22 mouse cellular contexts compared by ENCODE assay signal in genomic region chr4:136688113-136688512, GRCm38 (mm10).
DNase-seq lines count a peak whose midpoint lies in the region; ATAC-seq and TF ChIP-seq lines count a peak whose summit lies in the region.
"Had no signal": no experiment of that assay in that cellular context is flagged by ENCODE, and none has a peak within 500 bp of the region (broad histone marks: within the 10 kb centered on the region; RNA-seq: fewer than 3 reads in every experiment).

No protein-coding gene starts in this region.

- H3K79me2 ChIP-seq in heart, adult 2 months (replicated peaks; ENCODE audit: control insufficient read depth, insufficient read depth, low read length): no peaks in the 10 kb centered on the region

- no peak for TF ChIP-seq EP300 in stomach, postnatal 0 days (optimal IDR thresholded peaks at IDR 0.05)
- TF ChIP-seq EP300 in heart, adult 2 months (IDR thresholded peaks at IDR 0.05; ENCODE audit: insufficient read depth, low read depth, low read length): no peak

- H3K4me2 ChIP-seq in intestine, postnatal 0 days (replicated peaks; ENCODE audit: low read depth): no peak overlapping the region
- H3K4me2 ChIP-seq in intestine, embryonic 15.5 days (replicated peaks): no peak overlapping the region
- H3K4me2 ChIP-seq in midbrain, postnatal 0 days (ENCODE audit: low read depth, low read length, poor library complexity, severe bottlenecking): no peak overlapping the region
- H3K4me2 ChIP-seq in midbrain, embryonic 16.5 days (ENCODE audit: low read length): no peak overlapping the region
- no peak overlapping the region for H3K4me2 ChIP-seq in stomach, postnatal 0 days (replicated peaks; ENCODE audit: low read depth)
- H3K4me2 ChIP-seq: heart, embryonic 15.5 days; hindbrain, embryonic 13.5 days; limb, embryonic 15.5 days; liver, embryonic 15.5 days; neural tube, embryonic 15.5 days; stomach, embryonic 15.5 days had no signal

- H3K27me3 ChIP-seq in intestine, postnatal 0 days (replicated peaks; ENCODE audit: control insufficient read depth, insufficient read depth, low read length): no peaks in the 10 kb centered on the region
- no peaks in the 10 kb centered on the region for H3K27me3 ChIP-seq in intestine, embryonic 15.5 days (replicated peaks)
- H3K27me3 ChIP-seq in midbrain, postnatal 0 days (ENCODE audit: insufficient read depth, low read length): no peaks in the 10 kb centered on the region
- no peaks in the 10 kb centered on the region for H3K27me3 ChIP-seq in midbrain, embryonic 16.5 days (ENCODE audit: control insufficient read depth, insufficient read depth, low read depth, low read length)
- H3K27me3 ChIP-seq in E14TG2a.4 (ENCODE audit: insufficient read depth, low read length): no peaks in the 10 kb centered on the region; the same call in 1 of the 2 replicates
- H3K27me3 ChIP-seq in stomach, postnatal 0 days (ENCODE audit: control insufficient read depth, insufficient read depth, low read length): no peaks in the 10 kb centered on the region
- no peaks in the 10 kb centered on the region for H3K27me3 ChIP-seq in heart, adult 2 months (ENCODE audit: control insufficient read depth, insufficient read depth, low read length)
- H3K27me3 ChIP-seq: hindbrain, embryonic 13.5 days; limb, embryonic 15.5 days; liver, embryonic 15.5 days; neural tube, embryonic 15.5 days; stomach, embryonic 15.5 days had no signal

- TF ChIP-seq CTCF in intestine, postnatal 0 days (IDR thresholded peaks at IDR 0.05; ENCODE audit: low read depth): peak; percentile 47
- TF ChIP-seq CTCF in midbrain, postnatal 0 days (IDR thresholded peaks at IDR 0.05): peak; percentile 42
- peak; percentile 66 for TF ChIP-seq CTCF in E14TG2a.4 (conservative IDR thresholded peaks at IDR 0.05; ENCODE audit: low read length)
- TF ChIP-seq CTCF in stomach, postnatal 0 days (IDR thresholded peaks at IDR 0.05; ENCODE audit: low read depth): peak; percentile 35
- TF ChIP-seq CTCF in heart, adult 2 months (IDR thresholded peaks at IDR 0.05): no peak

- TF ChIP-seq POLR2A in heart, adult 2 months (IDR thresholded peaks at IDR 0.05; ENCODE audit: insufficient read depth, low read depth, low read length): no peak

- ATAC-seq in intestine, postnatal 0 days: no peak
- ATAC-seq in intestine, embryonic 15.5 days: no peak
- ATAC-seq in midbrain, postnatal 0 days (ENCODE audit: low FRiP score): no peak
- ATAC-seq in midbrain, embryonic 16.5 days: no peak
- no peak for ATAC-seq in stomach, postnatal 0 days (ENCODE audit: low FRiP score, low TSS enrichment)

- no peak for DNase-seq in midbrain, postnatal 0 days (ENCODE audit: low spot score)
- no peak for DNase-seq in stomach, postnatal 0 days (ENCODE audit: low spot score)
- no peak for DNase-seq in heart, adult 2 months
- DNase-seq: adrenal gland, postnatal 25 days; cerebellum, adult 8-10 months; gastrocnemius, postnatal 36 days; heart, postnatal 36 days; kidney, adult 9 months; layer of hippocampus, adult 9-11 months; lung, postnatal 10 days; thymus, adult 2 months had no signal

- H3K9ac ChIP-seq in intestine, postnatal 0 days (ENCODE audit: low read depth, low read length): no peak overlapping the region
- H3K9ac ChIP-seq in intestine, embryonic 15.5 days: no peak overlapping the region
- no peak overlapping the region for H3K9ac ChIP-seq in midbrain, postnatal 0 days (replicated peaks; ENCODE audit: low read length, poor library complexity, severe bottlenecking)
- no peak overlapping the region for H3K9ac ChIP-seq in midbrain, embryonic 16.5 days (ENCODE audit: low read depth, low read length)
- H3K9ac ChIP-seq in stomach, postnatal 0 days (ENCODE audit: low read length): no peak overlapping the region
- no peak overlapping the region for H3K9ac ChIP-seq in heart, adult 2 months (ENCODE audit: low read depth, low read length)
- H3K9ac ChIP-seq: heart, embryonic 15.5 days; hindbrain, embryonic 13.5 days; limb, embryonic 15.5 days; liver, embryonic 15.5 days; neural tube, embryonic 15.5 days; stomach, embryonic 15.5 days had no signal

- no peaks in the 10 kb centered on the region for H3K4me1 ChIP-seq in intestine, postnatal 0 days (replicated peaks; ENCODE audit: control insufficient read depth, insufficient read depth, low read length)
- H3K4me1 ChIP-seq in intestine, embryonic 15.5 days (replicated peaks): peaks cover 10% of the 10 kb centered on the region; the same call in 1 of the 2 replicates
- no peaks in the 10 kb centered on the region for H3K4me1 ChIP-seq in midbrain, postnatal 0 days (ENCODE audit: insufficient read depth, low read length)
- no peaks in the 10 kb centered on the region for H3K4me1 ChIP-seq in midbrain, embryonic 16.5 days (ENCODE audit: control insufficient read depth, insufficient read depth, low read length)
- peaks cover 49% of the 10 kb centered on the region for H3K4me1 ChIP-seq in E14TG2a.4 (replicated peaks; ENCODE audit: low read depth, low read length)
- H3K4me1 ChIP-seq in stomach, postnatal 0 days (replicated peaks; ENCODE audit: control insufficient read depth, insufficient read depth): no peaks in the 10 kb centered on the region
- H3K4me1 ChIP-seq in heart, adult 2 months (ENCODE audit: control insufficient read depth, insufficient read depth, low read length): no peaks in the 10 kb centered on the region
- H3K4me1 ChIP-seq: heart, embryonic 15.5 days; liver, embryonic 15.5 days; neural tube, embryonic 15.5 days; stomach, embryonic 15.5 days had no signal

- peaks cover 5% of the 10 kb centered on the region for H3K36me3 ChIP-seq in intestine, postnatal 0 days (ENCODE audit: control insufficient read depth, insufficient read depth)
- peaks cover 16% of the 10 kb centered on the region; the same call in 1 of the 2 replicates for H3K36me3 ChIP-seq in intestine, embryonic 15.5 days
- peaks cover 33% of the 10 kb centered on the region for H3K36me3 ChIP-seq in midbrain, postnatal 0 days (ENCODE audit: insufficient read depth, low read length)
- peaks cover 8% of the 10 kb centered on the region for H3K36me3 ChIP-seq in midbrain, embryonic 16.5 days (ENCODE audit: control insufficient read depth, insufficient read depth, low read length)
- H3K36me3 ChIP-seq in E14TG2a.4 (ENCODE audit: insufficient read depth, low read length): no peaks in the 10 kb centered on the region
- no peaks in the 10 kb centered on the region; the same call in 1 of the 2 replicates for H3K36me3 ChIP-seq in stomach, postnatal 0 days (ENCODE audit: control insufficient read depth, insufficient read depth, low read length)
- H3K36me3 ChIP-seq in heart, adult 2 months (ENCODE audit: control insufficient read depth, insufficient read depth, low read length): no peaks in the 10 kb centered on the region
- H3K36me3 ChIP-seq: heart, embryonic 15.5 days; liver, embryonic 15.5 days had no signal

- no peak overlapping the region for H3K4me3 ChIP-seq in intestine, postnatal 0 days (ENCODE audit: low read depth, low read length)
- H3K4me3 ChIP-seq in intestine, embryonic 15.5 days (replicated peaks): no peak overlapping the region
- H3K4me3 ChIP-seq in midbrain, postnatal 0 days (ENCODE audit: low read depth, low read length): no peak overlapping the region
- no peak overlapping the region for H3K4me3 ChIP-seq in midbrain, embryonic 16.5 days (ENCODE audit: low read depth, low read length)
- no peak overlapping the region for H3K4me3 ChIP-seq in E14TG2a.4 (replicated peaks; ENCODE audit: low read length)
- no peak overlapping the region for H3K4me3 ChIP-seq in stomach, postnatal 0 days (ENCODE audit: low read depth, low read length)
- no peak overlapping the region for H3K4me3 ChIP-seq in heart, adult 2 months
- H3K4me3 ChIP-seq: heart, embryonic 15.5 days; hindbrain, embryonic 13.5 days; limb, embryonic 15.5 days; liver, embryonic 15.5 days; midbrain, embryonic 10.5 days; neural tube, embryonic 15.5 days; stomach, embryonic 15.5 days had no signal

- 66% methylated on average over 4 of the region's 4 CpGs for WGBS in intestine, postnatal 0 days
- WGBS in intestine, embryonic 15.5 days: 64% methylated on average over 4 of the region's 4 CpGs
- WGBS in midbrain, postnatal 0 days: 57% methylated on average over 4 of the region's 4 CpGs
- 72% methylated on average over 4 of the region's 4 CpGs for WGBS in midbrain, embryonic 16.5 days
- 69% methylated on average over 4 of the region's 4 CpGs for WGBS in stomach, postnatal 0 days
- 64% methylated on average over 4 of the region's 4 CpGs for WGBS in heart, adult 2 months

- H3K27ac ChIP-seq in intestine, postnatal 0 days (ENCODE audit: low read depth, low read length): no peak overlapping the region
- H3K27ac ChIP-seq in intestine, embryonic 15.5 days: no peak overlapping the region
- no peak overlapping the region for H3K27ac ChIP-seq in midbrain, postnatal 0 days (ENCODE audit: low read depth, low read length)
- no peak overlapping the region for H3K27ac ChIP-seq in midbrain, embryonic 16.5 days (ENCODE audit: low read length)
- no peak overlapping the region for H3K27ac ChIP-seq in stomach, postnatal 0 days (replicated peaks)
- no peak overlapping the region for H3K27ac ChIP-seq in heart, adult 2 months
- H3K27ac ChIP-seq: heart, embryonic 15.5 days; hindbrain, embryonic 13.5 days; limb, embryonic 15.5 days; liver, embryonic 15.5 days; midbrain, embryonic 10.5 days; neural tube, embryonic 15.5 days; stomach, embryonic 15.5 days had no signal

- H3K9me3 ChIP-seq in intestine, postnatal 0 days (ENCODE audit: control insufficient read depth): no peaks in the 10 kb centered on the region
- H3K9me3 ChIP-seq in intestine, embryonic 15.5 days: no peaks in the 10 kb centered on the region
- H3K9me3 ChIP-seq in midbrain, postnatal 0 days (ENCODE audit: low read length): no peaks in the 10 kb centered on the region
- H3K9me3 ChIP-seq in midbrain, embryonic 16.5 days (replicated peaks; ENCODE audit: control insufficient read depth, low read length, poor library complexity, severe bottlenecking): no peaks in the 10 kb centered on the region
- H3K9me3 ChIP-seq in E14TG2a.4 (ENCODE audit: low read length): no peaks in the 10 kb centered on the region
- H3K9me3 ChIP-seq in stomach, postnatal 0 days (ENCODE audit: control insufficient read depth, low read length): no peaks in the 10 kb centered on the region
- H3K9me3 ChIP-seq: heart, embryonic 15.5 days; hindbrain, embryonic 13.5 days; limb, embryonic 15.5 days; liver, embryonic 15.5 days; neural tube, embryonic 15.5 days; stomach, embryonic 15.5 days had no signal

- intact Hi-C loops in heart, adult 2 months (cut with DNase I): no loop called here
